Mouse (Mus musculus) liver, embryonic 11.5 days (tissue): ENCODE results near the gene Irf9. TPM values are rescaled to one million over a fixed set of nuclear protein-coding genes. Genes with fewer than 3 reads are reported as not detected.
A peak's percentile ranks its signal among the peaks of the same experiment; 100 is the strongest.

Source experiments
- ATAC-seq: fragments of 200-750 bp; cut with Nextera tagmentation; replicated peaks from 2 replicates; pipeline ENCODE4 v1.8.0; 2017; ENCODE audit warnings: moderate number of reproducible peaks, mild to moderate bottlenecking, moderate TSS enrichment, moderate library complexity; ENCODE audit not compliant: low FRiP score
- DNase-seq: peaks from one replicate; pipeline ENCODE4 v3.0.0-alpha.2; 2017; ENCODE audit warnings: low spot score
- H3K27ac ChIP-seq: fragments of 300-500 bp; sonication (generic); 2 replicates; pipeline ENCODE4 v1.5.1; 2014; ENCODE audit warnings: mild to moderate bottlenecking, low read depth, low read length, control low read depth
- H3K27me3 ChIP-seq: fragments of 300-500 bp; sonication (generic); replicated peaks from 2 replicates; pipeline ENCODE4 v1.6.1; 2014; ENCODE audit warnings: low read length, mixed read lengths; ENCODE audit not compliant: control insufficient read depth, insufficient read depth
- H3K36me3 ChIP-seq: fragments of 300-500 bp; sonication (generic); 2 replicates; pipeline ENCODE4 v1.6.1; 2014; ENCODE audit warnings: mild to moderate bottlenecking, low read length, moderate library complexity, mixed read lengths; ENCODE audit not compliant: control insufficient read depth, insufficient read depth
- H3K4me1 ChIP-seq: fragments of 300-500 bp; sonication (generic); replicated peaks from 2 replicates; pipeline ENCODE4 v1.6.1; 2014; ENCODE audit warnings: low read length, mixed read lengths; ENCODE audit not compliant: control insufficient read depth, insufficient read depth
- H3K4me2 ChIP-seq: fragments of 300-500 bp; sonication (generic); 2 replicates; pipeline ENCODE4 v1.6.1; 2014; ENCODE audit warnings: mild to moderate bottlenecking, control low read depth, moderate library complexity
- H3K4me3 ChIP-seq: fragments of 300-500 bp; sonication (generic); 2 replicates; pipeline ENCODE4 v1.5.1; 2014; ENCODE audit warnings: low read depth, low read length, control low read depth
- H3K9ac ChIP-seq: fragments of 300-500 bp; sonication (generic); 2 replicates; pipeline ENCODE4 v1.6.1; 2014; ENCODE audit warnings: low read depth, low read length, control low read depth
- H3K9me3 ChIP-seq: fragments of 300-500 bp; sonication (generic); 2 replicates; pipeline ENCODE4 v1.6.1; 2016; ENCODE audit warnings: low read length, inconsistent platforms, mixed read lengths; ENCODE audit not compliant: control insufficient read depth
- WGBS: fragments of 180-500 bp; shearing (Covaris S2); extraction: QIAGEN DNeasy Blood & Tissue Kit; methylation state at CpG from one replicate; pipeline ENCODE4 v1.1.7; 2014; 5-methylcytosine and 5-hydroxymethylcytosine counted together
- polyA plus RNA-seq: library from polyadenylated mRNA; unstranded; fragments of >200 nt; fragmentation: Nextera tagmentation; extraction: Ambion mirVana; gene quantifications from 2 replicates; pipeline ENCODE4 v1.2.1, GENCODE M21; 2014

Gene Irf9
- polyA plus RNA-seq: 11.6 and 13.0 TPM in 2 replicates

- Histone ChIP-seq H3K4me1 (peaks cover 19% of the 10 kb centered on the region), H3K4me3 (peak within 1 kb of the TSS; percentile 60), H3K36me3 (peaks cover 45% of the 10 kb centered on the region), H3K27ac (peak within 1 kb of the TSS; percentile 83), H3K9me3 (no peaks in the 10 kb centered on the region), H3K9ac (peak within 1 kb of the TSS; percentile 68), H3K27me3 (no peaks in the 10 kb centered on the region), H3K4me2 (peak within 1 kb of the TSS; percentile 78)
- DNase-seq (no peak), ATAC-seq (no peak)
- WGBS: 84% methylated on average over 7 of the region's 7 CpGs
These were observed at the start of gene Irf9 for GRCm38 (mm10) chr14:55603271-55603632. TSS of gene Irf9 (plus strand) at chr14:55603571.

GRCm38 (mm10) chr14:55554635-55555034, 48.7 kb upstream of the Irf9 start:
- no peak overlapping the region for H3K4me3 ChIP-seq
- peaks cover 16% of the 10 kb centered on the region for H3K4me1 ChIP-seq
- no peak for ATAC-seq
- H3K27ac ChIP-seq: no peak overlapping the region
- H3K9ac ChIP-seq: no peak overlapping the region
- DNase-seq: no peak
- H3K27me3 ChIP-seq: no peaks in the 10 kb centered on the region
- no peaks in the 10 kb centered on the region for H3K36me3 ChIP-seq
- H3K4me2 ChIP-seq: no peak overlapping the region
- H3K9me3 ChIP-seq: no peaks in the 10 kb centered on the region

- Histone ChIP-seq H3K36me3 (no peaks in the 10 kb centered on the region), H3K4me3 (no peak overlapping the region), H3K9ac (no peak overlapping the region), H3K9me3 (no peaks in the 10 kb centered on the region), H3K4me1 (peaks cover 16% of the 10 kb centered on the region), H3K27ac (no peak overlapping the region), H3K27me3 (no peaks in the 10 kb centered on the region), H3K4me2 (no peak overlapping the region)
- DNase-seq (no peak), ATAC-seq (no peak)
- 66% methylated on average over 3 of the region's 3 CpGs for WGBS
These were observed 47.6 kb upstream of the Irf9 start for GRCm38 (mm10) chr14:55555788-55556187.

- ATAC-seq (no peak), DNase-seq (peak; percentile 72)
- H3K4me1 ChIP-seq: peaks cover 22% of the 10 kb centered on the region
- WGBS: 24% methylated on average over 5 of the region's 5 CpGs
- no peaks in the 10 kb centered on the region for H3K27me3 ChIP-seq
- no peaks in the 10 kb centered on the region for H3K9me3 ChIP-seq
- H3K4me2 ChIP-seq: 0 out of 2 replicates have a peak overlapping the region, but pooled peaks have one; percentile 11
- H3K36me3 ChIP-seq: no peaks in the 10 kb centered on the region
- peak overlapping the region; percentile 57; the same call in 1 of the 2 replicates for H3K27ac ChIP-seq
- H3K4me3 ChIP-seq: no peak overlapping the region
- no peak overlapping the region for H3K9ac ChIP-seq
These were observed 46.4 kb upstream of the Irf9 start for GRCm38 (mm10) chr14:55557003-55557402.

- peak overlapping the region; percentile 12; the same call in 1 of the 2 replicates for H3K9ac ChIP-seq
- ATAC-seq (no peak), DNase-seq (no peak)
- H3K4me2 ChIP-seq: no peak overlapping the region
- no peaks in the 10 kb centered on the region for H3K9me3 ChIP-seq
- no peak overlapping the region for H3K4me3 ChIP-seq
- H3K27ac ChIP-seq: peak overlapping the region; percentile 57
- WGBS: 90% methylated on average over 3 of the region's 3 CpGs
- no peaks in the 10 kb centered on the region for H3K27me3 ChIP-seq
- H3K4me1 ChIP-seq: peaks cover 24% of the 10 kb centered on the region
- no peaks in the 10 kb centered on the region for H3K36me3 ChIP-seq
These were observed 45.8 kb upstream of the Irf9 start for GRCm38 (mm10) chr14:55557587-55557986.

- Histone ChIP-seq H3K9me3 (no peaks in the 10 kb centered on the region), H3K4me2 (peak overlapping the region; percentile 92), H3K4me3 (peak overlapping the region; percentile 68), H3K9ac (no peak overlapping the region), H3K36me3 (no peaks in the 10 kb centered on the region; the same call in 1 of the 2 replicates), H3K27me3 (no peaks in the 10 kb centered on the region), H3K4me1 (peaks cover 24% of the 10 kb centered on the region), H3K27ac (peak overlapping the region; percentile 99)
- DNase-seq (no peak), ATAC-seq (peak; percentile 30; the same call in 1 of the 2 replicates)
- 46% methylated on average over 6 of the region's 6 CpGs for WGBS
These were observed 44.5 kb upstream of the Irf9 start for GRCm38 (mm10) chr14:55558740-55559448.

- H3K4me2 ChIP-seq: peak within 1 kb of the TSS; percentile 92
- peak within 1 kb of the TSS; percentile 68 for H3K4me3 ChIP-seq
- H3K9ac ChIP-seq: peak within 1 kb of the TSS; percentile 85
- no peaks in the 10 kb centered on the region for H3K27me3 ChIP-seq
- peak; percentile 90 for DNase-seq
- peaks cover 5% of the 10 kb centered on the region; the same call in 1 of the 2 replicates for H3K36me3 ChIP-seq
- under 1% methylated on average over 27 of the region's 27 CpGs for WGBS
- peak within 1 kb of the TSS; percentile 99 for H3K27ac ChIP-seq
- no peaks in the 10 kb centered on the region for H3K9me3 ChIP-seq
- peaks cover 24% of the 10 kb centered on the region for H3K4me1 ChIP-seq
- ATAC-seq: peak; percentile 77
These were observed 43.6 kb upstream of the Irf9 start, which contains the start of gene Dcaf11 for GRCm38 (mm10) chr14:55559799-55560201. TSS of gene Dcaf11 (plus strand) at chr14:55560006.

GRCm38 (mm10) chr14:55560202-55561073, 42.9 kb upstream of the Irf9 start, which contains the start of gene A730061H03Rik:
TSS of gene A730061H03Rik (minus strand) at chr14:55560406.
- H3K27ac ChIP-seq: peak within 1 kb of the TSS; percentile 99
- DNase-seq (peak; percentile 98), ATAC-seq (peak; percentile 91)
- peaks cover 24% of the 10 kb centered on the region for H3K4me1 ChIP-seq
- no peaks in the 10 kb centered on the region for H3K9me3 ChIP-seq
- peak within 1 kb of the TSS; percentile 92 for H3K4me2 ChIP-seq
- H3K4me3 ChIP-seq: peak within 1 kb of the TSS; percentile 68
- WGBS: under 1% methylated on average over 51 of the region's 51 CpGs
- H3K36me3 ChIP-seq: peaks cover 9% of the 10 kb centered on the region; the same call in 1 of the 2 replicates
- peak within 1 kb of the TSS; percentile 85 for H3K9ac ChIP-seq
- no peaks in the 10 kb centered on the region for H3K27me3 ChIP-seq
